Comparison of ENCODE assay signal across 15 mouse cellular contexts in genomic region chr6:6819134-6819533, GRCm38 (mm10). TPM values are rescaled to one million over a fixed set of nuclear protein-coding genes. Genes with fewer than 3 reads are reported as not detected.
DNase-seq lines count a peak whose midpoint lies in the region; ATAC-seq lines count a peak whose summit lies in the region.
"Had no signal": no experiment of that assay in that cellular context is flagged by ENCODE, and none has a peak within 500 bp of the region (broad histone marks: within the 10 kb centered on the region; RNA-seq: fewer than 3 reads in every experiment).

No protein-coding gene starts in this region.

- H3K4me3 ChIP-seq in hindbrain, embryonic 12.5 days: no peak overlapping the region
- H3K4me3 ChIP-seq in hindbrain, embryonic 10.5 days: no peak overlapping the region
- no peak overlapping the region for H3K4me3 ChIP-seq in forebrain, embryonic 14.5 days (ENCODE audit: low read depth, low read length)
- no peak overlapping the region for H3K4me3 ChIP-seq in midbrain, embryonic 15.5 days
- no peak overlapping the region for H3K4me3 ChIP-seq in intestine, embryonic 16.5 days (ENCODE audit: low read length)
- H3K4me3 ChIP-seq: embryonic facial prominence, embryonic 13.5 days; kidney, embryonic 15.5 days; layer of hippocampus, adult 2 months; megakaryocyte, embryonic 14.5 days had no signal

- no peaks in the 10 kb centered on the region for H3K9me3 ChIP-seq in hindbrain, embryonic 12.5 days (replicated peaks)
- H3K9me3 ChIP-seq in hindbrain, embryonic 10.5 days: no peaks in the 10 kb centered on the region
- H3K9me3 ChIP-seq in forebrain, embryonic 14.5 days (replicated peaks; ENCODE audit: control insufficient read depth, low read length): no peaks in the 10 kb centered on the region
- H3K9me3 ChIP-seq in midbrain, embryonic 15.5 days: no peaks in the 10 kb centered on the region
- H3K9me3 ChIP-seq in intestine, embryonic 16.5 days (ENCODE audit: control insufficient read depth, low read length): no peaks in the 10 kb centered on the region
- H3K9me3 ChIP-seq: embryonic facial prominence, embryonic 13.5 days; kidney, embryonic 15.5 days; megakaryocyte, embryonic 14.5 days had no signal

- WGBS in hindbrain, embryonic 12.5 days: 25% methylated on average over 7 of the region's 7 CpGs
- 38% methylated on average over 7 of the region's 7 CpGs for WGBS in hindbrain, embryonic 10.5 days
- 9% methylated on average over 7 of the region's 7 CpGs for WGBS in forebrain, embryonic 14.5 days
- WGBS in midbrain, embryonic 15.5 days: 18% methylated on average over 7 of the region's 7 CpGs
- 33% methylated on average over 7 of the region's 7 CpGs for WGBS in intestine, embryonic 16.5 days

- no peaks in the 10 kb centered on the region for H3K27me3 ChIP-seq in hindbrain, embryonic 12.5 days
- peaks cover 4% of the 10 kb centered on the region; the same call in 1 of the 2 replicates for H3K27me3 ChIP-seq in hindbrain, embryonic 10.5 days (ENCODE audit: insufficient read depth, poor library complexity, severe bottlenecking)
- H3K27me3 ChIP-seq in forebrain, embryonic 14.5 days (replicated peaks; ENCODE audit: control insufficient read depth, insufficient read depth, low read length): no peaks in the 10 kb centered on the region
- H3K27me3 ChIP-seq in midbrain, embryonic 15.5 days (replicated peaks): no peaks in the 10 kb centered on the region
- H3K27me3 ChIP-seq in intestine, embryonic 16.5 days (replicated peaks; ENCODE audit: control insufficient read depth, insufficient read depth, low read length): no peaks in the 10 kb centered on the region
- H3K27me3 ChIP-seq: megakaryocyte, embryonic 14.5 days had no signal

- DNase-seq in hindbrain, embryonic 10.5 days (ENCODE audit: low spot score): no peak
- DNase-seq in forebrain, embryonic 14.5 days (ENCODE audit: low spot score): no peak
- DNase-seq in gastrocnemius, postnatal 10 days: no peak
- DNase-seq in kidney, postnatal 10 days: no peak
- DNase-seq: cerebellum, postnatal 14 days; gastrocnemius, postnatal 14 days; heart, postnatal 4 days; lung, adult 18-20 months had no signal

- no peaks in the 10 kb centered on the region for H3K36me3 ChIP-seq in hindbrain, embryonic 12.5 days
- no peaks in the 10 kb centered on the region for H3K36me3 ChIP-seq in hindbrain, embryonic 10.5 days
- H3K36me3 ChIP-seq in forebrain, embryonic 14.5 days (ENCODE audit: control insufficient read depth, insufficient read depth, low read length): peaks cover 5% of the 10 kb centered on the region; the same call in 1 of the 2 replicates
- no peaks in the 10 kb centered on the region for H3K36me3 ChIP-seq in midbrain, embryonic 15.5 days (replicated peaks)
- H3K36me3 ChIP-seq in intestine, embryonic 16.5 days (ENCODE audit: control insufficient read depth, insufficient read depth, low read length): no peaks in the 10 kb centered on the region
- H3K36me3 ChIP-seq: embryonic facial prominence, embryonic 13.5 days; kidney, embryonic 15.5 days had no signal

- no peak for ATAC-seq in hindbrain, embryonic 12.5 days (ENCODE audit: low FRiP score)
- ATAC-seq in forebrain, embryonic 14.5 days: peak; percentile 8; the same call in 1 of the 2 replicates
- ATAC-seq in midbrain, embryonic 15.5 days (replicated peaks): no peak
- no peak for ATAC-seq in intestine, embryonic 16.5 days

- peaks cover 7% of the 10 kb centered on the region; the same call in 1 of the 2 replicates for H3K4me1 ChIP-seq in hindbrain, embryonic 12.5 days
- peaks cover 12% of the 10 kb centered on the region; the same call in 1 of the 2 replicates for H3K4me1 ChIP-seq in hindbrain, embryonic 10.5 days (replicated peaks)
- no peaks in the 10 kb centered on the region for H3K4me1 ChIP-seq in forebrain, embryonic 14.5 days (ENCODE audit: control insufficient read depth, insufficient read depth, low read length)
- no peaks in the 10 kb centered on the region for H3K4me1 ChIP-seq in midbrain, embryonic 15.5 days
- no peaks in the 10 kb centered on the region for H3K4me1 ChIP-seq in intestine, embryonic 16.5 days (ENCODE audit: control insufficient read depth, insufficient read depth, low read length)
- H3K4me1 ChIP-seq: embryonic facial prominence, embryonic 13.5 days; kidney, embryonic 15.5 days; megakaryocyte, embryonic 14.5 days had no signal

- H3K27ac ChIP-seq in hindbrain, embryonic 12.5 days: no peak overlapping the region
- H3K27ac ChIP-seq in hindbrain, embryonic 10.5 days: no peak overlapping the region
- H3K27ac ChIP-seq in forebrain, embryonic 14.5 days (ENCODE audit: low read depth, low read length): no peak overlapping the region
- no peak overlapping the region for H3K27ac ChIP-seq in midbrain, embryonic 15.5 days
- H3K27ac ChIP-seq in intestine, embryonic 16.5 days (ENCODE audit: low read length): no peak overlapping the region
- H3K27ac ChIP-seq: embryonic facial prominence, embryonic 13.5 days; kidney, embryonic 15.5 days; layer of hippocampus, adult 2 months had no signal

- 0 out of 2 replicates have a peak overlapping the region, but pooled peaks have one; percentile 2 for H3K4me2 ChIP-seq in hindbrain, embryonic 12.5 days (replicated peaks)
- H3K4me2 ChIP-seq in forebrain, embryonic 14.5 days (ENCODE audit: low read length): peak overlapping the region; percentile 6; the same call in 1 of the 2 replicates
- peak overlapping the region; percentile 13; the same call in 1 of the 2 replicates for H3K4me2 ChIP-seq in midbrain, embryonic 15.5 days
- H3K4me2 ChIP-seq in intestine, embryonic 16.5 days (ENCODE audit: low read depth, low read length): no peak overlapping the region
- H3K4me2 ChIP-seq: embryonic facial prominence, embryonic 13.5 days; kidney, embryonic 15.5 days had no signal

- no peak overlapping the region for H3K9ac ChIP-seq in hindbrain, embryonic 12.5 days
- no peak overlapping the region for H3K9ac ChIP-seq in forebrain, embryonic 14.5 days (ENCODE audit: low read length)
- no peak overlapping the region for H3K9ac ChIP-seq in midbrain, embryonic 15.5 days
- H3K9ac ChIP-seq in intestine, embryonic 16.5 days (ENCODE audit: low read depth, low read length): no peak overlapping the region
- H3K9ac ChIP-seq: embryonic facial prominence, embryonic 13.5 days; kidney, embryonic 15.5 days had no signal

RNA-seq across cellular contexts. Expression of gene Dlx6, which starts 44.0 kb away (rescaled TPM):
- polyA plus RNA-seq in hindbrain, embryonic 12.5 days (2016; fragmentation: Nextera tagmentation; extraction: Ambion mirVana): 1.0 and 2.6 TPM in 2 replicates
- 0.47 and 1.0 TPM in 2 replicates for polyA plus RNA-seq in hindbrain, embryonic 10.5 days (2016; fragmentation: Nextera tagmentation; extraction: Ambion mirVana)
- 4.4 and 5.8 TPM in 2 replicates for polyA plus RNA-seq in forebrain, embryonic 14.5 days (2014; fragmentation: Nextera tagmentation; extraction: Ambion mirVana)
- polyA plus RNA-seq in midbrain, embryonic 15.5 days (2015; fragmentation: Nextera tagmentation; extraction: Ambion mirVana): 2.4 and 3.6 TPM in 2 replicates
- polyA plus RNA-seq in intestine, embryonic 16.5 days (2015; fragmentation: Nextera tagmentation; extraction: Ambion mirVana): not detected in 2 replicates
- total RNA-seq in gastrocnemius, postnatal 10 days (2021): 1 to 10 TPM in 1 of 2 experiments, not detected in 1; 1.3 TPM
- total RNA-seq: gastrocnemius, postnatal 14 days; heart, postnatal 4 days had no signal
- polyA plus RNA-seq: kidney, embryonic 15.5 days had no signal
